Mouse (Mus musculus) ES-E14 (cell line): ENCODE measurements at regions not wholly inside any gene's neighbourhood (a gene's known extent, or its start where the extent isn't known, plus 50 kb on each side); places are given as distances from the start of the nearest gene placed in this dataset.

Experiments
- CHD2 ChIP-seq: IDR thresholded peaks from 2 replicates; pipeline ENCODE4 v1.6.1; 2014; ENCODE audit warnings: mild to moderate bottlenecking, low read depth, low read length, inconsistent platforms
- HCFC1 ChIP-seq: IDR thresholded peaks from 2 replicates; pipeline ENCODE4 v1.6.1; 2012; ENCODE audit warnings: low read length, inconsistent platforms, borderline replicate concordance; ENCODE audit not compliant: insufficient read depth
- MAFK ChIP-seq: IDR thresholded peaks from 2 replicates; pipeline ENCODE4 v1.6.1; 2014; ENCODE audit warnings: mild to moderate bottlenecking, low read depth, low read length, inconsistent platforms; ENCODE audit not compliant: insufficient read depth
- ZC3H11A ChIP-seq: IDR thresholded peaks from 2 replicates; pipeline ENCODE4 v1.6.1; 2012; ENCODE audit warnings: low read depth, mild to moderate bottlenecking, inconsistent platforms, low read length, borderline replicate concordance
- ZNF384 ChIP-seq: IDR thresholded peaks from 2 replicates; pipeline ENCODE4 v1.6.1; 2012; ENCODE audit warnings: low read depth, low read length, inconsistent platforms

DNA sequence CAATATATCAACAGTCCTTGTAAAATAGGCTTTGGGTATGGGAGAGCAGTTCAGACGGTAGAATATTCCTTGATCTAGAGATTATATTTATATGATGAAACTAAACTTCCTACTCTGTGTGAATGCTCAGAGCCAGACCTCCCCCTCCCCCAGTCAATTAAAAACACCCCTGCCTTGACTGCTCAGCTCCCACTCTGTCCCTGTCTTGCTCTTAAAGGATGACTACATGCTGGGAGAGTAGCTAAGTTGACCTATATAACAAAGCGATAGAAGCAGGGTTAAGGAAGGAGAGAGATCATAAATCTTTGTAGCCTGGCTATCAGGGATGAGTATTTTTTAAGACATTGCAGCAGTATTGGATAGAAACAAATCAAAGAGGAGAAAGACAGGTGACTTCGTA is 875.4 kb upstream of the Gm7489 start:
- TF ChIP-seq HCFC1 (no peak), MAFK (no peak), ZNF384 (no peak), ZC3H11A (no peak), CHD2 (no peak)
